Mouse (Mus musculus) heart, embryonic 12.5 days (tissue): Measurements from ENCODE around the gene Adamts5. TPM values are rescaled to one million over a fixed set of nuclear protein-coding genes. Genes with fewer than 3 reads are reported as not detected.

Source experiments
- ATAC-seq: fragments of 200-750 bp; cut with Nextera tagmentation; 2 replicates; pipeline ENCODE4 v1.8.0; 2017; ENCODE audit warnings: moderate TSS enrichment, moderate library complexity; ENCODE audit not compliant: insufficient number of reproducible peaks, low FRiP score
- H3K27ac ChIP-seq: fragments of 300-500 bp; sonication (generic); 2 replicates; pipeline ENCODE4 v1.5.1; 2016; ENCODE audit warnings: mild to moderate bottlenecking, moderate library complexity; ENCODE audit not compliant: poor library complexity, severe bottlenecking
- H3K27me3 ChIP-seq: fragments of 300-500 bp; sonication (generic); replicated peaks from 2 replicates; pipeline ENCODE4 v1.6.1; 2016; ENCODE audit warnings: mild to moderate bottlenecking, moderate library complexity
- H3K36me3 ChIP-seq: fragments of 300-500 bp; sonication (generic); 2 replicates; pipeline ENCODE4 v1.6.1; 2016; ENCODE audit warnings: mild to moderate bottlenecking, moderate library complexity
- H3K4me1 ChIP-seq: fragments of 300-500 bp; sonication (generic); replicated peaks from 2 replicates; pipeline ENCODE4 v1.6.1; 2016; ENCODE audit warnings: mild to moderate bottlenecking
- H3K4me2 ChIP-seq: fragments of 300-500 bp; sonication (generic); 2 replicates; pipeline ENCODE4 v1.6.1; 2016; ENCODE audit warnings: mild to moderate bottlenecking, moderate library complexity
- H3K4me3 ChIP-seq: fragments of 300-500 bp; sonication (generic); 2 replicates; pipeline ENCODE4 v1.5.1; 2016; ENCODE audit warnings: mild to moderate bottlenecking
- H3K9ac ChIP-seq: fragments of 300-500 bp; sonication (generic); 2 replicates; pipeline ENCODE4 v1.6.1; 2016; ENCODE audit warnings: mild to moderate bottlenecking, moderate library complexity
- H3K9me3 ChIP-seq: fragments of 300-500 bp; sonication (generic); replicated peaks from 2 replicates; pipeline ENCODE4 v1.6.1; 2016; ENCODE audit warnings: mild to moderate bottlenecking, moderate library complexity
- WGBS: fragments of 180-500 bp; shearing (Covaris S2); methylation state at CpG from one replicate; pipeline ENCODE4 v1.1.7; 2016; 5-methylcytosine and 5-hydroxymethylcytosine counted together
- polyA plus RNA-seq: library from polyadenylated mRNA; unstranded; fragments of >200 nt; fragmentation: Nextera tagmentation; extraction: Ambion mirVana; gene quantifications from 2 replicates; pipeline ENCODE4 v1.2.1, GENCODE M21; 2016

The Adamts5 gene
- polyA plus RNA-seq, 1 experiment from 2014 or later: 4.6 TPM

GRCm38 (mm10) chr16:85895948-85896347, 5.7 kb downstream of the Adamts5 start:
- no peak for ATAC-seq
- Histone ChIP-seq H3K9ac (no peak overlapping the region), H3K27ac (no peak overlapping the region), H3K4me2 (no peak overlapping the region), H3K4me3 (no peak overlapping the region), H3K9me3 (no peaks in the 10 kb centered on the region), H3K36me3 (no peaks in the 10 kb centered on the region), H3K4me1 (peaks cover 12% of the 10 kb centered on the region), H3K27me3 (no peaks in the 10 kb centered on the region)
- 81% methylated on average over 4 of the region's 4 CpGs for WGBS

GRCm38 (mm10) chr16:85889778-85890177, 11.8 kb downstream of the Adamts5 start:
- Histone ChIP-seq H3K27me3 (no peaks in the 10 kb centered on the region), H3K9ac (no peak overlapping the region), H3K4me3 (no peak overlapping the region), H3K4me1 (no peaks in the 10 kb centered on the region), H3K27ac (no peak overlapping the region), H3K4me2 (no peak overlapping the region), H3K9me3 (no peaks in the 10 kb centered on the region), H3K36me3 (no peaks in the 10 kb centered on the region)
- 59% methylated on average over 5 of the region's 5 CpGs for WGBS
- no peak for ATAC-seq

GRCm38 (mm10) chr16:85887289-85888051, 14.2 kb downstream of the Adamts5 start:
- H3K36me3 ChIP-seq: no peaks in the 10 kb centered on the region
- no peak for ATAC-seq
- no peak overlapping the region for H3K9ac ChIP-seq
- no peak overlapping the region for H3K4me2 ChIP-seq
- no peaks in the 10 kb centered on the region for H3K4me1 ChIP-seq
- WGBS: 72% methylated on average over 13 of the region's 13 CpGs
- H3K27me3 ChIP-seq: no peaks in the 10 kb centered on the region
- H3K9me3 ChIP-seq: no peaks in the 10 kb centered on the region
- no peak overlapping the region for H3K4me3 ChIP-seq
- no peak overlapping the region for H3K27ac ChIP-seq

GRCm38 (mm10) chr16:85879075-85879474, 22.6 kb downstream of the Adamts5 start:
- Histone ChIP-seq H3K27me3 (no peaks in the 10 kb centered on the region), H3K9me3 (no peaks in the 10 kb centered on the region), H3K4me1 (peaks cover 3% of the 10 kb centered on the region; the same call in 1 of the 2 replicates), H3K9ac (no peak overlapping the region), H3K27ac (no peak overlapping the region), H3K4me2 (no peak overlapping the region), H3K36me3 (no peaks in the 10 kb centered on the region), H3K4me3 (no peak overlapping the region)
- ATAC-seq: no peak
- 80% methylated on average over 7 of the region's 7 CpGs for WGBS

DNA sequence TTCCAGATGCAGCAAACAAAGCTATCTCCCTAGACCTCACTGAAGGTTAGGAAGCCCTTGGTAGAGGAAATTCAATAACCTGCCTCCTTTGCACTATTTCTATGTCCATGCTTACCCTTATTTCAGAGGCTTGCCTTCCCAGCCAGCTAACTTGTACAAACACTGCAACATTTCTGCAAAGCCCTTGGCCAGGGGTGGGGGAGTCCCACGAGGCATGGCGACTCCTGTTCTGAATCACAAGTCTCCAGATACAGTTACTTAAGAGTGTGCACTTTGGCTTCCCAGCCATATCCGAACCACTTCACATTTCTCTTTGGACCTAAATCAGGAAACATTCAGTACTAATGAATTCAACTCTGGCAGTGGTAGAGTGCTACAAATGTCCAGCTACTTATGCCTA, 27.5 kb downstream of the Adamts5 start:
- Histone ChIP-seq H3K9me3 (no peaks in the 10 kb centered on the region), H3K27me3 (no peaks in the 10 kb centered on the region), H3K36me3 (no peaks in the 10 kb centered on the region), H3K27ac (no peak overlapping the region), H3K4me1 (peaks cover 8% of the 10 kb centered on the region; the same call in 1 of the 2 replicates), H3K4me3 (no peak overlapping the region), H3K4me2 (no peak overlapping the region), H3K9ac (no peak overlapping the region)
- 42% methylated on average over 3 of the region's 3 CpGs for WGBS
- ATAC-seq: no peak

DNA sequence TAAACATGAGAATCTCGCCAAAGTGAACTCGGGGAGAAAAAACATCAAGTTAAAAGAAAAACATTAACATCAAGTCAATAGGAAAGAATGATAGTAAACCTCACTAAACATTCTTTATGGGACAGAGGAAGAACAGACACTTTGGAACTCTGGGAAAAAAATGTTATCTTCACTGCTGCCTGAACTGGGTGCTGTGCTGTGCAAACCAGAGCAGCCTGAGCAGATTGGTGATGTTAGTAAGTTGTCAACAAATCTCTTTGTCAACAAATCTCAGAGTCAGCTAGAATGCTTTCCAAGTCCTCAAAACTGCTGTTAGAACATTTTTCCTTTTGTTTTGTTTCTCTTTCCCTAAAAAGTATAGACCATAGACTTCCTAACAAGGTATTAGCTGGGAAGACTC, 29.7 kb downstream of the Adamts5 start:
- H3K9me3 ChIP-seq: no peaks in the 10 kb centered on the region
- H3K4me3 ChIP-seq: no peak overlapping the region
- peaks cover 4% of the 10 kb centered on the region; the same call in 1 of the 2 replicates for H3K36me3 ChIP-seq
- H3K27ac ChIP-seq: no peak overlapping the region
- H3K27me3 ChIP-seq: no peaks in the 10 kb centered on the region
- 57% methylated on average over 2 of the region's 2 CpGs for whole genome bisulfite sequencing
- H3K4me2 ChIP-seq: no peak overlapping the region
- ATAC-seq: no peak
- no peak overlapping the region for H3K9ac ChIP-seq
- H3K4me1 ChIP-seq: peaks cover 8% of the 10 kb centered on the region; the same call in 1 of the 2 replicates

- Histone ChIP-seq H3K9me3 (no peaks in the 10 kb centered on the region), H3K36me3 (peaks cover 4% of the 10 kb centered on the region; the same call in 1 of the 2 replicates), H3K4me3 (no peak overlapping the region), H3K9ac (no peak overlapping the region), H3K4me1 (peaks cover 8% of the 10 kb centered on the region; the same call in 1 of the 2 replicates), H3K4me2 (no peak overlapping the region), H3K27ac (no peak overlapping the region), H3K27me3 (no peaks in the 10 kb centered on the region)
- no peak for ATAC-seq
These were observed 30.4 kb downstream of the Adamts5 start for GRCm38 (mm10) chr16:85871248-85871647.

DNA sequence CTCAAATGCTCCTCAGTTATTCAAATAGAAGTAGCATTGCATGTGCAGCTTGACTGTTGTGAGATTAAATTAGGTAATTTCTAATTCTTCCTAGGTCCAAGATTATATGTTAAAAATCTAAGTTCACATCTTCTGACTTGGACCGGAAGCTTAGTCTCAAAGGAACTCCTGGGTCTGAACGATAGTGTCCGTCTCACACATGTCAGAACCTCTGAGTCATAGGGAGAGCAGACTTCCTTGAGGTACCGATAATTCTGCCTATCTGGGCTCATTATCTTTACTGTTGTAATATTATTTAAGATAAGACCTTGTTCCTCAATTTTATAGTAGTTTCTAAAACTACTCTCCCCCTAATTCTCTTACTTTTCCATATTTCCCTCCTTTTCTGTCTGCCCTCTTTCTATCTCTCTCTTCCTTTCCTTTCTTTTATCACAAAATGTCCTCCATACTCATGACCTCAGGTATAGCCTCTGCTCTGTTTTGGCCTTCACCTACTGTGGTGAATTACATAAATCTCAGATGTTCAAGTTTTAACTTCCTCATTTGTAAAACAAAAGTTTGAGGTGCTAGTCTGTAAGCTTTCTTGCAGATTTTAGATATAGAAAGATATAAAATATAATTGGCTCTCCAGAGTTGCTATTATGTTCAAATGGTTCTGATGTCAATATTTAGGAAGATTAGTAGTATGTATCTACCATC, 36.8 kb downstream of the Adamts5 start:
- H3K9ac ChIP-seq: no peak overlapping the region
- no peak overlapping the region for H3K4me2 ChIP-seq
- no peaks in the 10 kb centered on the region for H3K27me3 ChIP-seq
- no peaks in the 10 kb centered on the region for H3K9me3 ChIP-seq
- ATAC-seq: no peak
- no peak overlapping the region for H3K4me3 ChIP-seq
- WGBS: 67% methylated on average over 4 of the region's 4 CpGs
- H3K4me1 ChIP-seq: no peaks in the 10 kb centered on the region
- H3K36me3 ChIP-seq: peaks cover 12% of the 10 kb centered on the region
- no peak overlapping the region for H3K27ac ChIP-seq

GRCm38 (mm10) chr16:85854505-85854904, 47.1 kb downstream of the Adamts5 start:
- no peak overlapping the region for H3K4me3 ChIP-seq
- no peaks in the 10 kb centered on the region for H3K9me3 ChIP-seq
- no peaks in the 10 kb centered on the region for H3K36me3 ChIP-seq
- no peaks in the 10 kb centered on the region for H3K4me1 ChIP-seq
- ATAC-seq: no peak
- no peak overlapping the region for H3K9ac ChIP-seq
- H3K27me3 ChIP-seq: no peaks in the 10 kb centered on the region
- H3K27ac ChIP-seq: no peak overlapping the region
- 51% methylated on average over 5 of the region's 5 CpGs for WGBS
- H3K4me2 ChIP-seq: no peak overlapping the region

- H3K36me3 ChIP-seq: no peaks in the 10 kb centered on the region
- H3K27me3 ChIP-seq: no peaks in the 10 kb centered on the region
- no peak for ATAC-seq
- H3K9ac ChIP-seq: no peak overlapping the region
- H3K4me2 ChIP-seq: no peak overlapping the region
- 60% methylated on average over 3 of the region's 3 CpGs for WGBS
- H3K4me1 ChIP-seq: peaks cover 5% of the 10 kb centered on the region; the same call in 1 of the 2 replicates
- H3K27ac ChIP-seq: no peak overlapping the region
- no peaks in the 10 kb centered on the region for H3K9me3 ChIP-seq
- no peak overlapping the region for H3K4me3 ChIP-seq
These were observed 74.6 kb downstream of the Adamts5 start for GRCm38 (mm10) chr16:85827066-85827465.

DNA sequence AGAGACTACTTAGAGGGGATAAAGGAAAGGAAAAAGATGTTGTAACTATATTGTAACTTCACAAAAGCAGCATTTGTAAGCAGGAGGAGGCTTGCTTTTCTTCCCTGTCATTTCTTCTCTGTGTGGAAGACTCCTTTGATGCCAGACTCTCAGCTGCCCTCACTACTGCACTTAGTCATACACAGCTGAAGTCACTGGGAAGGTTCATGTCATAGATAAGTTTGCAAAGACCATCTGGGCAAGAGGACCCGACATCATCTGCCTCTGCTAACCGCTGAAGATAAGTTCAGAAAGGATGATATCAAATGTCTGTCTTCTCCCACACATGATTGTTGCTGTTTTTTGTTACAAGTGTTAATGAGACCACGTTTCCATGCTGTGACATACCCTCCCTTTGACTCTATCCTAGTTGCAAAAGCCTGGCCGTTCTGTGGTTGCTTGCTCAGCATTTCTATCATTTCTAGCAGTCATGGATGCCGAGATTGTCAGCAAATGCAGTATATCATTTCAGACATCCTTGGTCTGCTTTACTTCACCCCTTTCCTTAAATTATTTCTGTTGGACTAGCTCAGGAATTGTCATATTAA, 79.2 kb downstream of the Adamts5 start:
- Histone ChIP-seq H3K4me3 (no peak overlapping the region), H3K9ac (no peak overlapping the region), H3K4me1 (peaks cover 5% of the 10 kb centered on the region; the same call in 1 of the 2 replicates), H3K36me3 (no peaks in the 10 kb centered on the region), H3K27ac (no peak overlapping the region), H3K27me3 (no peaks in the 10 kb centered on the region), H3K4me2 (no peak overlapping the region), H3K9me3 (no peaks in the 10 kb centered on the region)
- 33% methylated on average over 5 of the region's 5 CpGs for WGBS
- no peak for ATAC-seq
